Mouse (Mus musculus) stomach, embryonic 16.5 days (tissue): Measurements from ENCODE around the gene Ppif. TPM values are rescaled to one million over a fixed set of nuclear protein-coding genes. Genes with fewer than 3 reads are reported as not detected.
A peak's percentile ranks its signal among the peaks of the same experiment; 100 is the strongest.

ENCODE experiments used
- ATAC-seq: fragments of 200-750 bp; cut with Nextera tagmentation; 2 replicates; pipeline ENCODE4 v1.8.0; 2017; ENCODE audit warnings: moderate number of reproducible peaks, moderate TSS enrichment; ENCODE audit not compliant: insufficient read depth, low FRiP score
- H3K27ac ChIP-seq: fragments of 300-500 bp; sonication (generic); 2 replicates; pipeline ENCODE4 v1.5.1; 2014; ENCODE audit warnings: low read length
- H3K27me3 ChIP-seq: fragments of 300-500 bp; sonication (generic); 2 replicates; pipeline ENCODE4 v1.6.1; 2014; ENCODE audit warnings: low read length, control low read depth, mixed read lengths; ENCODE audit not compliant: control insufficient read depth, insufficient read depth
- H3K36me3 ChIP-seq: fragments of 300-500 bp; sonication (generic); 2 replicates; pipeline ENCODE4 v1.6.1; 2014; ENCODE audit warnings: low read length; ENCODE audit not compliant: control insufficient read depth, insufficient read depth
- H3K4me1 ChIP-seq: fragments of 300-500 bp; sonication (generic); 2 replicates; pipeline ENCODE4 v1.6.1; 2014; ENCODE audit warnings: low read length, control low read depth, mixed read lengths; ENCODE audit not compliant: control insufficient read depth, insufficient read depth
- H3K4me2 ChIP-seq: fragments of 300-500 bp; sonication (generic); 2 replicates; pipeline ENCODE4 v1.6.1; 2014; ENCODE audit warnings: low read depth, low read length, mixed read lengths
- H3K4me3 ChIP-seq: fragments of 300-500 bp; sonication (generic); replicated peaks from 2 replicates; pipeline ENCODE4 v1.5.1; 2014; ENCODE audit warnings: mild to moderate bottlenecking, low read length
- H3K9ac ChIP-seq: fragments of 300-500 bp; sonication (generic); 2 replicates; pipeline ENCODE4 v1.6.1; 2014; ENCODE audit warnings: low read length
- H3K9me3 ChIP-seq: fragments of 300-500 bp; sonication (generic); replicated peaks from 2 replicates; pipeline ENCODE4 v1.6.1; 2016; ENCODE audit warnings: low read length, control low read depth; ENCODE audit not compliant: control insufficient read depth
- WGBS: fragments of 180-500 bp; shearing (Covaris S2); extraction: QIAGEN DNeasy Blood & Tissue Kit; methylation state at CpG from one replicate; pipeline ENCODE4 v1.1.7; 2014; 5-methylcytosine and 5-hydroxymethylcytosine counted together
- polyA plus RNA-seq: library from polyadenylated mRNA; unstranded; fragments of >200 nt; fragmentation: Nextera tagmentation; extraction: Ambion mirVana; gene quantifications from 2 replicates; pipeline ENCODE4 v1.2.1, GENCODE M21; 2015

The Ppif gene
- polyA plus RNA-seq, 1 experiment from 2014 or later = 47.7 TPM

- 0 out of 2 replicates have a peak, but pooled peaks cover 5% of the 10 kb centered on the region for H3K36me3 ChIP-seq
- H3K4me1 ChIP-seq = peaks cover 38% of the 10 kb centered on the region
- no peak overlapping the region for H3K4me3 ChIP-seq
- 44% methylated on average over 4 of the region's 4 CpGs for WGBS
- no peaks in the 10 kb centered on the region for H3K9me3 ChIP-seq
- H3K9ac ChIP-seq = no peak overlapping the region
- ATAC-seq = peak; percentile 25; the same call in 1 of the 2 replicates
- H3K27me3 ChIP-seq = no peaks in the 10 kb centered on the region
- H3K27ac ChIP-seq = peak overlapping the region; percentile 84
- no peak overlapping the region for H3K4me2 ChIP-seq
These were observed 16.1 kb downstream of the Ppif start for GRCm38 (mm10) chr14:25710073-25710472.

GRCm38 (mm10) chr14:25710681-25711080 is 16.7 kb downstream of the Ppif start:
- peak overlapping the region; percentile 84 for H3K27ac ChIP-seq
- H3K27me3 ChIP-seq = no peaks in the 10 kb centered on the region
- peak overlapping the region; percentile 3; the same call in 1 of the 2 replicates for H3K9ac ChIP-seq
- H3K36me3 ChIP-seq = peaks cover 10% of the 10 kb centered on the region; the same call in 1 of the 2 replicates
- H3K4me2 ChIP-seq = no peak overlapping the region
- 60% methylated on average over 4 of the region's 4 CpGs for WGBS
- H3K4me3 ChIP-seq = no peak overlapping the region
- ATAC-seq = no peak
- peaks cover 38% of the 10 kb centered on the region for H3K4me1 ChIP-seq
- H3K9me3 ChIP-seq = no peaks in the 10 kb centered on the region

- Histone ChIP-seq H3K4me1 (peaks cover 38% of the 10 kb centered on the region), H3K4me2 (no peak overlapping the region), H3K9ac (peak overlapping the region; percentile 27; the same call in 1 of the 2 replicates), H3K9me3 (no peaks in the 10 kb centered on the region), H3K27ac (peak overlapping the region; percentile 84), H3K36me3 (peaks cover 10% of the 10 kb centered on the region; the same call in 1 of the 2 replicates), H3K27me3 (no peaks in the 10 kb centered on the region), H3K4me3 (no peak overlapping the region)
- ATAC-seq = peak; percentile 79
- whole genome bisulfite sequencing = 17% methylated on average over 7 of the region's 7 CpGs
These were observed 17.2 kb downstream of the Ppif start for GRCm38 (mm10) chr14:25711177-25711576.

GRCm38 (mm10) chr14:25711602-25712001 is 17.6 kb downstream of the Ppif start:
- no peak overlapping the region for H3K4me3 ChIP-seq
- H3K4me1 ChIP-seq = peaks cover 38% of the 10 kb centered on the region
- H3K27ac ChIP-seq = peak overlapping the region; percentile 84
- peak overlapping the region; percentile 27; the same call in 1 of the 2 replicates for H3K9ac ChIP-seq
- H3K27me3 ChIP-seq = no peaks in the 10 kb centered on the region
- peak; percentile 39 for ATAC-seq
- H3K9me3 ChIP-seq = no peaks in the 10 kb centered on the region
- 26% methylated on average over 8 of the region's 8 CpGs for WGBS
- peaks cover 10% of the 10 kb centered on the region; the same call in 1 of the 2 replicates for H3K36me3 ChIP-seq
- H3K4me2 ChIP-seq = no peak overlapping the region

GRCm38 (mm10) chr14:25713443-25713842 is 19.5 kb downstream of the Ppif start:
- H3K9ac ChIP-seq = no peak overlapping the region
- H3K4me1 ChIP-seq = peaks cover 46% of the 10 kb centered on the region
- H3K4me3 ChIP-seq = no peak overlapping the region
- H3K9me3 ChIP-seq = no peaks in the 10 kb centered on the region
- no peak for ATAC-seq
- no peak overlapping the region for H3K4me2 ChIP-seq
- peaks cover 10% of the 10 kb centered on the region; the same call in 1 of the 2 replicates for H3K36me3 ChIP-seq
- no peaks in the 10 kb centered on the region for H3K27me3 ChIP-seq
- 29% methylated on average over 4 of the region's 4 CpGs for WGBS
- H3K27ac ChIP-seq = no peak overlapping the region

- Histone ChIP-seq H3K27ac (no peak overlapping the region), H3K4me3 (no peak overlapping the region), H3K27me3 (no peaks in the 10 kb centered on the region), H3K4me1 (peaks cover 32% of the 10 kb centered on the region), H3K4me2 (no peak overlapping the region), H3K36me3 (peaks cover 10% of the 10 kb centered on the region; the same call in 1 of the 2 replicates), H3K9ac (no peak overlapping the region), H3K9me3 (no peaks in the 10 kb centered on the region)
- no peak for ATAC-seq
- 65% methylated on average over 1 of the region's 1 CpGs for WGBS
These were observed 22.6 kb downstream of the Ppif start for GRCm38 (mm10) chr14:25716528-25716927.

- 83% methylated on average over 8 of the region's 8 CpGs for WGBS
- peaks cover 10% of the 10 kb centered on the region; the same call in 1 of the 2 replicates for H3K36me3 ChIP-seq
These were observed 23.8 kb downstream of the Ppif start for GRCm38 (mm10) chr14:25717718-25718117.

GRCm38 (mm10) chr14:25718471-25718870 is 24.5 kb downstream of the Ppif start:
- peaks cover 10% of the 10 kb centered on the region; the same call in 1 of the 2 replicates for H3K36me3 ChIP-seq
- H3K4me2 ChIP-seq = no peak overlapping the region
- ATAC-seq = peak; percentile 84
- no peak overlapping the region; the same call in 1 of the 2 replicates for H3K9ac ChIP-seq
- 2% methylated on average over 2 of the region's 2 CpGs for WGBS
- peak overlapping the region; percentile 86 for H3K27ac ChIP-seq
- no peaks in the 10 kb centered on the region for H3K9me3 ChIP-seq
- no peak overlapping the region for H3K4me3 ChIP-seq
- H3K4me1 ChIP-seq = peaks cover 26% of the 10 kb centered on the region
- H3K27me3 ChIP-seq = no peaks in the 10 kb centered on the region

More at GRCm38 (mm10) chr14:25717718-25718117, 23.8 kb downstream of the Ppif start:
- H3K4me2 ChIP-seq = no peak overlapping the region
- H3K9ac ChIP-seq = peak overlapping the region; percentile 31
- no peak overlapping the region for H3K4me3 ChIP-seq
- ATAC-seq = no peak
- no peaks in the 10 kb centered on the region for H3K9me3 ChIP-seq
- no peaks in the 10 kb centered on the region for H3K27me3 ChIP-seq
- peaks cover 26% of the 10 kb centered on the region for H3K4me1 ChIP-seq
- H3K27ac ChIP-seq = peak overlapping the region; percentile 86

GRCm38 (mm10) chr14:25719371-25719770 is 25.4 kb downstream of the Ppif start:
- Histone ChIP-seq H3K4me2 (no peak overlapping the region), H3K27ac (peak overlapping the region; percentile 86), H3K4me1 (peaks cover 27% of the 10 kb centered on the region), H3K4me3 (no peak overlapping the region), H3K36me3 (peaks cover 8% of the 10 kb centered on the region; the same call in 1 of the 2 replicates), H3K9ac (peak overlapping the region; percentile 3; the same call in 1 of the 2 replicates), H3K9me3 (no peaks in the 10 kb centered on the region), H3K27me3 (no peaks in the 10 kb centered on the region)
- peak; percentile 3; the same call in 1 of the 2 replicates for ATAC-seq
- WGBS = 54% methylated on average over 9 of the region's 9 CpGs
